Mouse (Mus musculus): ENCODE data around the gene Tradd.
A peak's percentile ranks its signal among the peaks of the same experiment; 100 is the strongest.

Gene Tradd

GRCm38 (mm10) chr8:105260371-105261099, 3.9 kb downstream of the Tradd start:
- peak overlapping the region; percentile 78; the same call in 1 of the 2 replicates for H3K4me3 ChIP-seq (replicated peaks; ENCODE audit: low read length)
- peaks cover 90% of the 10 kb centered on the region for H3K27me3 ChIP-seq (ENCODE audit: insufficient read depth, low read length)
- H3K4me1 ChIP-seq (replicated peaks; ENCODE audit: low read depth, low read length), result peaks cover 77% of the 10 kb centered on the region
- no peak for TF ChIP-seq NANOG (IDR thresholded peaks at IDR 0.05; ENCODE audit: borderline replicate concordance, low read length)
- TF ChIP-seq CTCF (conservative IDR thresholded peaks at IDR 0.05; ENCODE audit: low read length), result 0 out of 2 replicates have a peak, but pooled peaks have one; percentile 1
- 0 out of 2 replicates have a peak, but pooled peaks cover 3% of the 10 kb centered on the region for H3K9me3 ChIP-seq (ENCODE audit: low read length)
- H3K36me3 ChIP-seq (ENCODE audit: insufficient read depth, low read length), result no peaks in the 10 kb centered on the region

- no peak for TF ChIP-seq POU5F1 (IDR thresholded peaks at IDR 0.05; ENCODE audit: borderline replicate concordance, low read length)
- peak; percentile 1; the same call in 1 of the 2 replicates for TF ChIP-seq CTCF (conservative IDR thresholded peaks at IDR 0.05; ENCODE audit: low read length)
- Histone ChIP-seq H3K9me3 (ENCODE audit: low read length) (0 out of 2 replicates have a peak, but pooled peaks cover 3% of the 10 kb centered on the region), H3K4me1 (replicated peaks; ENCODE audit: low read depth, low read length) (peaks cover 77% of the 10 kb centered on the region), H3K27me3 (ENCODE audit: insufficient read depth, low read length) (peaks cover 90% of the 10 kb centered on the region), H3K4me3 (replicated peaks; ENCODE audit: low read length) (peak overlapping the region; percentile 78), H3K36me3 (ENCODE audit: insufficient read depth, low read length) (no peaks in the 10 kb centered on the region)
These were observed 4.6 kb downstream of the Tradd start for GRCm38 (mm10) chr8:105259721-105260320.

- Histone ChIP-seq H3K27me3 (ENCODE audit: insufficient read depth, low read length) (peaks cover 86% of the 10 kb centered on the region), H3K36me3 (ENCODE audit: insufficient read depth, low read length) (no peaks in the 10 kb centered on the region), H3K4me1 (replicated peaks; ENCODE audit: low read depth, low read length) (peaks cover 76% of the 10 kb centered on the region), H3K9me3 (ENCODE audit: low read length) (0 out of 2 replicates have a peak, but pooled peaks cover 3% of the 10 kb centered on the region), H3K4me3 (replicated peaks; ENCODE audit: low read length) (peak overlapping the region; percentile 78)
- no peak for TF ChIP-seq POU5F1 (IDR thresholded peaks at IDR 0.05; ENCODE audit: borderline replicate concordance, low read length)
- TF ChIP-seq CTCF (conservative IDR thresholded peaks at IDR 0.05; ENCODE audit: low read length), result no peak
- TF ChIP-seq NANOG (IDR thresholded peaks at IDR 0.05; ENCODE audit: borderline replicate concordance, low read length), result no peak
These were observed 5.3 kb downstream of the Tradd start for GRCm38 (mm10) chr8:105258911-105259720.

GRCm38 (mm10) chr8:105257318-105258114, 6.9 kb downstream of the Tradd start:
- TF ChIP-seq CTCF (conservative IDR thresholded peaks at IDR 0.05; ENCODE audit: low read length), result no peak
- TF ChIP-seq POU5F1 (IDR thresholded peaks at IDR 0.05; ENCODE audit: borderline replicate concordance, low read length), result no peak
- no peak for TF ChIP-seq NANOG (IDR thresholded peaks at IDR 0.05; ENCODE audit: borderline replicate concordance, low read length)
- Histone ChIP-seq H3K27me3 (ENCODE audit: insufficient read depth, low read length) (peaks cover 71% of the 10 kb centered on the region), H3K4me3 (replicated peaks; ENCODE audit: low read length) (no peak overlapping the region), H3K4me1 (replicated peaks; ENCODE audit: low read depth, low read length) (peaks cover 77% of the 10 kb centered on the region), H3K36me3 (ENCODE audit: insufficient read depth, low read length) (peaks cover 10% of the 10 kb centered on the region), H3K9me3 (ENCODE audit: low read length) (0 out of 2 replicates have a peak, but pooled peaks cover 3% of the 10 kb centered on the region)

- Histone ChIP-seq H3K9me3 (ENCODE audit: low read length) (no peaks in the 10 kb centered on the region), H3K36me3 (ENCODE audit: insufficient read depth, low read length) (peaks cover 36% of the 10 kb centered on the region), H3K4me3 (replicated peaks; ENCODE audit: low read length) (peak within 1 kb of the TSS; percentile 89), H3K27me3 (ENCODE audit: insufficient read depth, low read length) (peaks cover 51% of the 10 kb centered on the region), H3K4me1 (replicated peaks; ENCODE audit: low read depth, low read length) (peaks cover 55% of the 10 kb centered on the region)
- no peak for TF ChIP-seq POU5F1 (IDR thresholded peaks at IDR 0.05; ENCODE audit: borderline replicate concordance, low read length)
- no peak for TF ChIP-seq NANOG (IDR thresholded peaks at IDR 0.05; ENCODE audit: borderline replicate concordance, low read length)
- no peak for TF ChIP-seq CTCF (conservative IDR thresholded peaks at IDR 0.05; ENCODE audit: low read length)
These were observed 9.5 kb downstream of the Tradd start, which contains the start of gene B3gnt9 for GRCm38 (mm10) chr8:105254966-105255350. Gene B3gnt9 (minus strand): TSS chr8:105255153.

GRCm38 (mm10) chr8:105254152-105254965, 10.1 kb downstream of the Tradd start:
- H3K4me1 ChIP-seq (replicated peaks; ENCODE audit: low read depth, low read length), result peaks cover 51% of the 10 kb centered on the region
- peaks cover 45% of the 10 kb centered on the region for H3K27me3 ChIP-seq (ENCODE audit: insufficient read depth, low read length)
- TF ChIP-seq NANOG (IDR thresholded peaks at IDR 0.05; ENCODE audit: borderline replicate concordance, low read length), result no peak
- no peak for TF ChIP-seq POU5F1 (IDR thresholded peaks at IDR 0.05; ENCODE audit: borderline replicate concordance, low read length)
- peak; percentile 37; the same call in 1 of the 2 replicates for TF ChIP-seq CTCF (conservative IDR thresholded peaks at IDR 0.05; ENCODE audit: low read length)
- peaks cover 42% of the 10 kb centered on the region for H3K36me3 ChIP-seq (ENCODE audit: insufficient read depth, low read length)
- peak overlapping the region; percentile 89 for H3K4me3 ChIP-seq (replicated peaks; ENCODE audit: low read length)
- no peaks in the 10 kb centered on the region for H3K9me3 ChIP-seq (ENCODE audit: low read length)

GRCm38 (mm10) chr8:105253766-105254151, 10.7 kb downstream of the Tradd start:
- peaks cover 45% of the 10 kb centered on the region for H3K4me1 ChIP-seq (replicated peaks; ENCODE audit: low read depth, low read length)
- TF ChIP-seq NANOG (IDR thresholded peaks at IDR 0.05; ENCODE audit: borderline replicate concordance, low read length), result no peak
- no peak for TF ChIP-seq POU5F1 (IDR thresholded peaks at IDR 0.05; ENCODE audit: borderline replicate concordance, low read length)
- no peak for TF ChIP-seq CTCF (conservative IDR thresholded peaks at IDR 0.05; ENCODE audit: low read length)
- peak overlapping the region; percentile 89 for H3K4me3 ChIP-seq (replicated peaks; ENCODE audit: low read length)
- H3K36me3 ChIP-seq (ENCODE audit: insufficient read depth, low read length), result peaks cover 48% of the 10 kb centered on the region
- H3K27me3 ChIP-seq (ENCODE audit: insufficient read depth, low read length), result peaks cover 39% of the 10 kb centered on the region
- no peaks in the 10 kb centered on the region for H3K9me3 ChIP-seq (ENCODE audit: low read length)
